Mouse (Mus musculus) adipocyte (in vitro differentiated cells): Measurements from ENCODE around the gene Pex5l.
A peak's percentile ranks its signal among the peaks of the same experiment; 100 is the strongest.

Source experiments
- DNase-seq: peaks from one replicate; pipeline ENCODE4 v3.0.0-alpha.2; 2016; ENCODE audit warnings: low spot score

The Pex5l gene

DNA sequence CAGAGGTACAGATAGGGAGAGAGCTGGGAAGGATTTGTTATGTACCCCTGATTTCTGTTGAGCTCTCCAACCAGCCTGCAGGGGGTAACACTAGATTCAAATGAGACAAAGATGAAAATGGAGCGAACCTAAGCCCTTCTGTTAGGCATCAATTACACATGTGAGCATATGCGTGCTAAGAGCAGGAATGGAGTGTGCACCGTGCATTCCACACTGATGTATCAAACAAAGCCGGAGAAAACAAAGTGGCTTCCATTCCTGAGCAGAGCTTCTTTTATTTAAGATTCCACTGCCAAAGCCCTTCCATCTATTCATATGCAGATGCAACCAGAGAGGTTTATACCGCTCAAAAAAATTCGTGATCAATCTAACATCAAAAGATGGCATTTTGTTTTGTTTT is 79.5 kb downstream of the Pex5l start:
- no peak for DNase-seq

GRCm38 (mm10) chr3:33061428-33061827 is 81.6 kb downstream of the Pex5l start:
- no peak for DNase-seq

- no peak for DNase-seq
Measured at GRCm38 (mm10) chr3:33061016-33061415, 82.0 kb downstream of the Pex5l start.

DNA sequence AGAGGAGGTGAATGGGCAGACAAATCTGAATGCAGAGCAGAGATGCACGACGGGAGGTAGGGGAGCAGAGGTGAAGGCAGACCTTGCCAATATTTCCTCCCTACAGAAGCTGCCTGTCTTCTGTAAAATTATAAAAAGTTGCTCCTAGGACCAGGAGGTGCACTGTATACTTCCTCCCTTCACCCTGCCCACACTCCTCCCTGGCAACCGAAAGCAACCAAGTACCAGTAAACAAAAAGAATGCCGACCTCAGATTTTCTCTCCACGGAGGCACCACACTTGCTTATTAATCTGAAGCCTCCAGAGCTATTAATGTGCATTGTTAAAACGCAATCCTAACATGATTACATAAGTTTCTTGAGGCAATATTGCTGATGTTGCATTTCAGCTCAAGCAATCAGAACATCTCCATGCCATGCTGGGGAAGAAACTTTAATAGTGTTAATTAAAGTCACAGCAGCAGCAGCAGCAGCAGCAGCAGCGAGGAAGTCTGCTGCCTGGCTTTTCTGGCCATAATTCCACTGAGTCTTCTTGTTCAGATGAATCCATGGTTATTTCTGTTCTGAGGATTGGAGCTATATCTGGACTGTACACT is 82.6 kb downstream of the Pex5l start:
- no peak for DNase-seq

- no peak for DNase-seq
Measured at GRCm38 (mm10) chr3:33048304-33048703, 94.7 kb downstream of the Pex5l start.

DNA sequence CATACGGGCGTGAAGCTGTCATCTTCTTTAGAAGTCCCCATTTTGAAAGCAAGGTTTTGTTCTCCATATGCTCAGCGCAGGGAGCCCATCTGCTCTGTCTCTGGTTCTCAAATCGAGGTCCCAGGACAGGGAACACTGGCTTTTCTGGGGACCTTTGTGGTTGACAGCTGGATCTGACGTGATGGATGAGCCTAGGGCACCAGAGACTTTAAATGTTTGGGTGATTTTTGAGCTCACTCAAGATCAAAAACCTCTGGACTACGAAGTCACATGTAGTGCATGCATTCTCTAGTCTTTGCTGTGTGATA is 98.3 kb downstream of the Pex5l start:
- DNase-seq = no peak

DNA sequence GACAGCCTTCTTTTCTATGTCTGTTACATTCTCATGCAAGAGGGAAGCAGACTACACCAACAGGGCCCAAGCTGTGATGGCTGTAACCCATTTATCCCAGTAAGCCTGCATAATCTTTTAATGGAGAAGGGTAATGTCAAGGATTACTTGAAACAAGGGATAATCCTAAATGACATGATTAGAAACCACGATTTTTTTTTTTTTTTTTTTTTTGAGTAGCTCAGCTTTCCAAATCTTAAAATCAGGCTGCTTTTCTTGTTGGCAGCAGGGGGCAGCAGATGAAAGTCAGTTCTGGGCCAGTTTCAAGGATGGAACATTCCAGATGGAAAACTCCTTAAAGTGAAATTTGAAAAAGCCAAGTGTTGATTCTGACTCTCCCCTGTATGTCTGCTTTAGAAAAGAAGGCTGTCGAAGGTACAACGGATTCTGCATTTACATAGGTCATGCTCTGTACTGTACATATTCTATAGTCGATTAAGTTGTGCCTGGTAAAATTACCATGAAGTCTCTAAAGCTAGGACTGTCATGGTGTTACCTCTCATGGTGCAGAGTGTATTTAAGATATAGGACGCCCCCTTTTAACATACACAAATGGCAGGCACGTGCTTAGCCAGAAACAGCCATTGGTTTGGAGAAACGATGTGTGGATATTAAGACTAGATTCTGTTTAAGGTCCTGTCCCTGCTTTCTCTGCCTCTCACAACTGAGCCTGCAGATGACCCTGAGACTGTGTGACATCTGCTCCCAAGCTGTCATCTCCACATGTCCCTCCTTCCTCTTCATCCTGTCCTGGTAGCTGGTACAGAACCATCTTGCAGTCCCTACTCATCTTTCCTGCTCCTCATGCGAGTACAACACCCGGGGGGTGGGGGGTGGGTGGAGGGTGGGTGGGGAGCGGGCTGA is 98.9 kb downstream of the Pex5l start:
- no peak for DNase-seq

GRCm38 (mm10) chr3:33024566-33024965 is 118.5 kb downstream of the Pex5l start:
- DNase-seq = no peak

GRCm38 (mm10) chr3:33003901-33004300 is 139.1 kb downstream of the Pex5l start:
- DNase-seq = no peak

GRCm38 (mm10) chr3:33001769-33002168 is 141.3 kb downstream of the Pex5l start:
- no peak for DNase-seq

GRCm38 (mm10) chr3:33000383-33001015 is 142.5 kb downstream of the Pex5l start:
- no peak for DNase-seq

GRCm38 (mm10) chr3:32991713-32992575 is 151.1 kb downstream of the Pex5l start:
- no peak for DNase-seq

GRCm38 (mm10) chr3:32987806-32988205 is 155.2 kb downstream of the Pex5l start:
- no peak for DNase-seq

DNA sequence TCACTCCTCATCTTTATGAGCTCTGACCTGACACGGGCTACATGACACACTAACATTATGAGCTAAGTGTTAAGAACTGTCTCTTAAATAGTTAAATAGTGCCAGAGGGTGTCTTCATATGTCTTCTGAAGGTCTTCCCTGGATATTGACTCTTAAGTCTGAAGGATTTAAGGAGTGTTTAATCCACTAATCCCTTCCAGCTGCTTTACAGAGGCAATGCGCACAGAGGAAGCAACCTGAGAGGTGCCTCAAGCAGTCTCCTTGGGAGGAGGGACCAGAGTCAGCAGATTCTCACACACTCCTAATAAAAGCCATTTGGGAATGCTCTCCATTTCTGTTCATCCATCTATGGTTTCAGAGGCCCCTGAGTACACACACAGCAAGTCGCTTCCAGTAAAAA is 157.9 kb downstream of the Pex5l start:
- DNase-seq = no peak

- no peak for DNase-seq
Measured at GRCm38 (mm10) chr3:32979981-32980380, 163.1 kb downstream of the Pex5l start.

GRCm38 (mm10) chr3:32979238-32979637 is 163.8 kb downstream of the Pex5l start:
- DNase-seq = no peak

DNA sequence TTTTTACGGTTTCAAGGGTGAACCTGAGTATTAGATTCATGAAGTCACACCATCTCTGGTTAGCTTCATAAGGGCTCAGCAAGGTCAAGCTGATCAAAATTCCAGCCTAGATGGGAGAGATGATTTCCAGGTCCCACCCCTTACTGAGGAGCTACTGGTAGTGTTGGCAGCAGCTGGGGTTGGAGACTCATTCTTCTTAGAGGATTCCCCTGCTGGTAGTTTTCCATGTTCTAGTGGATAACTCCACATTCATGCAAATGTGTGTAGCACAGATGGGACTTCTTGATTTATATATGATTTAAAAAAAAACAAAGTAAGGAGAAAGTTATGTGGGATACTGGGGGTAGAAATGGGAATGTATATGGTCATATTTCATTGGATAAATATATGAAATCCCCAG is 172.8 kb downstream of the Pex5l start:
- DNase-seq = no peak

DNA sequence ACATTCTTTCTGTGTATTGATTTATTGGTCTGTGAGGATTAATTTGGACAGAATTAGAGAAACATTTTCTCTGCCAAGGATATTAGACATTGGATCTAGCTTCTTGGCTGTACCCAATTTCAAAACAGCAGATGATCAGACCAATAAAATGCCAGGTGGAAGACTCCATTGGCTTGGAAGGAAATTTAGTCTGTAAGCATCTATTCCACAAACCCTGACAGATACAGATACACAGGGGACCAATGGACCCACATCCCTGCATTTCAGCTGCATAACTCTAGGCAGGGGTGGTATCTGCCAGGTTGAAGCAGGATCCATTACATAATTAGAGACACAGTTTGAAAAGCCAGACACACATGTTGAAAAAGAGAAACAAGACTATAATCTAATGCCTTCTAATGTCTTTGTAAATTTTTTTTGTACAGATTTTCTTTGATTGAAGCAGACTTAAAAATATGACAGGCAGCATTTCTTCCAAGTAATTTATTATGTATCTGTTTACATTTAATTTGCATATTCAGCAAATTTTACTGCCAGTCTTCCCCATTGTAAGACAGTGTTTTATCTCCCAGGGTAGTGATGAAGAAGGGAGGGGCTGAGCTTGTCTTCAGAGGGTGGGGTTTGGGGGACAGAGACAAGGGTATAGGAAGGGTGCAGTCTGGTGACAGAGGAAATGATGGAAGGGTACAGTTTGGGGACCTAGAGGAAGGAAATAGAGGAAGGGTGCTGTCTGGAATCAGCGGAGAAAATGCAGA is 174.2 kb downstream of the Pex5l start:
- no peak for DNase-seq

- DNase-seq = peak; percentile 2
Measured at GRCm38 (mm10) chr3:32965528-32965927, 177.5 kb downstream of the Pex5l start.

GRCm38 (mm10) chr3:32961494-32961893 is 181.6 kb downstream of the Pex5l start:
- no peak for DNase-seq

- no peak for DNase-seq
Measured at GRCm38 (mm10) chr3:32951382-32951781, 191.7 kb downstream of the Pex5l start.

- no peak for DNase-seq
Measured at GRCm38 (mm10) chr3:32947486-32947885, 195.6 kb downstream of the Pex5l start.
